Comparison of ENCODE assay signal across 23 mouse cellular contexts in genomic region chr7:126261823-126262222, GRCm38 (mm10). TPM values are rescaled to one million over a fixed set of nuclear protein-coding genes. Genes with fewer than 3 reads are reported as not detected.
A peak's percentile ranks its signal among the peaks of the same experiment; 100 is the strongest.
DNase-seq lines count a peak whose midpoint lies in the region; ATAC-seq and TF ChIP-seq lines count a peak whose summit lies in the region.
"Had no signal": no experiment of that assay in that cellular context is flagged by ENCODE, and none has a peak within 500 bp of the region (broad histone marks: within the 10 kb centered on the region; RNA-seq: fewer than 3 reads in every experiment).

No protein-coding gene starts in this region.

- peak; percentile 22 for DNase-seq in cerebellum, adult 9-11 months
- DNase-seq in cerebellum, postnatal 4 days (ENCODE audit: low spot score in 2 of 2), result no peak
- no peak for DNase-seq in G1E (ENCODE audit: low spot score)
- no peak for DNase-seq in kidney, adult 8-10 months
- DNase-seq: adrenal gland, postnatal 36 days; B cell, adult 2 months; gastrocnemius, postnatal 10 days; heart, adult 18-20 months; kidney, postnatal 36 days; lung, embryonic 14.5 days; lung, postnatal 36 days; thymus, postnatal 36 days had no signal

- H3K4me1 ChIP-seq in G1E (ENCODE audit: insufficient read depth, low read depth, low read length), result peaks cover 17% of the 10 kb centered on the region
- peaks cover 16% of the 10 kb centered on the region for H3K4me1 ChIP-seq in liver, embryonic 15.5 days (replicated peaks)
- H3K4me1 ChIP-seq in intestine, postnatal 0 days (replicated peaks; ENCODE audit: control insufficient read depth, insufficient read depth, low read length), result no peaks in the 10 kb centered on the region

- no peak overlapping the region; the same call in 1 of the 2 replicates for H3K4me2 ChIP-seq in liver, embryonic 15.5 days
- no peak overlapping the region for H3K4me2 ChIP-seq in intestine, postnatal 0 days (replicated peaks; ENCODE audit: low read depth)
- H3K4me2 ChIP-seq: embryonic facial prominence, embryonic 15.5 days; intestine, embryonic 15.5 days; limb, embryonic 13.5 days; lung, embryonic 14.5 days; midbrain, embryonic 15.5 days; neural tube, embryonic 12.5 days; stomach, embryonic 15.5 days had no signal

- no peak overlapping the region for H3K9ac ChIP-seq in liver, embryonic 15.5 days
- no peak overlapping the region for H3K9ac ChIP-seq in intestine, postnatal 0 days (ENCODE audit: low read depth, low read length)
- H3K9ac ChIP-seq: embryonic facial prominence, embryonic 15.5 days; intestine, embryonic 15.5 days; limb, embryonic 13.5 days; lung, embryonic 14.5 days; midbrain, embryonic 15.5 days; neural tube, embryonic 12.5 days; stomach, embryonic 15.5 days had no signal

- H3K36me3 ChIP-seq in G1E (replicated peaks), result no peaks in the 10 kb centered on the region
- no peaks in the 10 kb centered on the region for H3K36me3 ChIP-seq in liver, embryonic 15.5 days (replicated peaks)
- H3K36me3 ChIP-seq in intestine, postnatal 0 days (ENCODE audit: control insufficient read depth, insufficient read depth), result no peaks in the 10 kb centered on the region
- H3K36me3 ChIP-seq: embryonic facial prominence, embryonic 15.5 days; intestine, embryonic 15.5 days; limb, embryonic 13.5 days; midbrain, embryonic 15.5 days; neural tube, embryonic 12.5 days; stomach, embryonic 15.5 days had no signal

- ATAC-seq in G1E (ENCODE audit: extremely low read depth, insufficient number of reproducible peaks, low FRiP score, poor library complexity, severe bottlenecking), result peak; percentile 49; the same call in 1 of the 2 replicates
- ATAC-seq in erythroblast, adult 5-6 weeks (replicated peaks; ENCODE audit: low FRiP score, poor library complexity, severe bottlenecking), result 0 out of 2 replicates have a peak, but pooled peaks have one; percentile 15
- peak; percentile 71 for ATAC-seq in liver, embryonic 15.5 days (ENCODE audit: insufficient read depth)
- no peak for ATAC-seq in intestine, postnatal 0 days
- ATAC-seq: forebrain, embryonic 16.5 days; hindbrain, embryonic 16.5 days; midbrain, embryonic 15.5 days had no signal

- peaks cover 38% of the 10 kb centered on the region for H3K27me3 ChIP-seq in G1E (ENCODE audit: insufficient read depth, low read length)
- peaks cover 17% of the 10 kb centered on the region; the same call in 1 of the 2 replicates for H3K27me3 ChIP-seq in liver, embryonic 15.5 days
- H3K27me3 ChIP-seq in intestine, postnatal 0 days (replicated peaks; ENCODE audit: control insufficient read depth, insufficient read depth, low read length), result no peaks in the 10 kb centered on the region
- H3K27me3 ChIP-seq: intestine, embryonic 15.5 days; neural tube, embryonic 12.5 days; stomach, embryonic 15.5 days had no signal

- H3K9me3 ChIP-seq in G1E (replicated peaks), result no peaks in the 10 kb centered on the region
- no peaks in the 10 kb centered on the region for H3K9me3 ChIP-seq in liver, embryonic 15.5 days (replicated peaks)
- H3K9me3 ChIP-seq in intestine, postnatal 0 days (ENCODE audit: control insufficient read depth), result no peaks in the 10 kb centered on the region
- H3K9me3 ChIP-seq: embryonic facial prominence, embryonic 15.5 days; intestine, embryonic 15.5 days; limb, embryonic 13.5 days; midbrain, embryonic 15.5 days; neural tube, embryonic 12.5 days; stomach, embryonic 15.5 days had no signal

- no peak for TF ChIP-seq CTCF in G1E (IDR thresholded peaks at IDR 0.05; ENCODE audit: low read depth, low read length)
- no peak for TF ChIP-seq CTCF in intestine, postnatal 0 days (IDR thresholded peaks at IDR 0.05; ENCODE audit: low read depth)

- no peak overlapping the region for H3K4me3 ChIP-seq in G1E (ENCODE audit: low read depth, low read length)
- H3K4me3 ChIP-seq in liver, embryonic 15.5 days (replicated peaks), result no peak overlapping the region
- no peak overlapping the region for H3K4me3 ChIP-seq in intestine, postnatal 0 days (ENCODE audit: low read depth, low read length)
- H3K4me3 ChIP-seq: embryonic facial prominence, embryonic 15.5 days; intestine, embryonic 15.5 days; limb, embryonic 13.5 days; midbrain, embryonic 15.5 days; neural tube, embryonic 12.5 days; stomach, embryonic 15.5 days had no signal

- 18% methylated on average over 4 of the region's 4 CpGs for WGBS in liver, embryonic 15.5 days (ENCODE audit: insufficient replicate concordance)
- 41% methylated on average over 4 of the region's 4 CpGs for WGBS in intestine, postnatal 0 days

- no peak overlapping the region for H3K27ac ChIP-seq in liver, embryonic 15.5 days (replicated peaks)
- H3K27ac ChIP-seq in intestine, postnatal 0 days (ENCODE audit: low read depth, low read length), result no peak overlapping the region
- H3K27ac ChIP-seq: embryonic facial prominence, embryonic 15.5 days; intestine, embryonic 15.5 days; limb, embryonic 13.5 days; midbrain, embryonic 15.5 days; neural tube, embryonic 12.5 days; stomach, embryonic 15.5 days had no signal

RNA-seq across cellular contexts. Expression of gene Sbk1, which starts 10.6 kb away (rescaled TPM):
- not detected in 2 replicates for total RNA-seq in G1E (2014; fragmentation: Nextera tagmentation)
- total RNA-seq in G1E (2017), result 0.06 and 0.33 TPM in 2 replicates
- polyA plus RNA-seq in G1E (2012), result 0.26 and 0.31 TPM in 2 replicates
- 0.77 and 1.0 TPM in 2 replicates for total RNA-seq in erythroblast, adult 5-6 weeks (2015; ENCODE audit: low replicate concordance)
- 0.56 and 0.77 TPM in 2 replicates for total RNA-seq in erythroblast, adult 5-6 weeks (2017; ENCODE audit: low replicate concordance)
- polyA plus RNA-seq in liver, embryonic 15.5 days (2015; fragmentation: Nextera tagmentation; extraction: Ambion mirVana), result 1.5 and 1.8 TPM in 2 replicates
- 3.6 and 4.4 TPM in 2 replicates for polyA plus RNA-seq in intestine, postnatal 0 days (2015; fragmentation: Nextera tagmentation; extraction: Ambion mirVana)
